Mouse (Mus musculus): ENCODE data around the gene Glis3. TPM values are rescaled to one million over a fixed set of nuclear protein-coding genes. Genes with fewer than 3 reads are reported as not detected.

The Glis3 gene
- total RNA-seq, 2 experiments from 2014 or later = 0.38 to 0.43 TPM

- ATAC-seq (replicated peaks; ENCODE audit: low FRiP score, poor library complexity, severe bottlenecking) = no peak
Measured at GRCm38 (mm10) chr19:28608277-28608676, 71.6 kb downstream of the Glis3 start.

- ATAC-seq (replicated peaks; ENCODE audit: low FRiP score, poor library complexity, severe bottlenecking) = no peak
Measured at GRCm38 (mm10) chr19:28600866-28601265, 79.0 kb downstream of the Glis3 start.

DNA sequence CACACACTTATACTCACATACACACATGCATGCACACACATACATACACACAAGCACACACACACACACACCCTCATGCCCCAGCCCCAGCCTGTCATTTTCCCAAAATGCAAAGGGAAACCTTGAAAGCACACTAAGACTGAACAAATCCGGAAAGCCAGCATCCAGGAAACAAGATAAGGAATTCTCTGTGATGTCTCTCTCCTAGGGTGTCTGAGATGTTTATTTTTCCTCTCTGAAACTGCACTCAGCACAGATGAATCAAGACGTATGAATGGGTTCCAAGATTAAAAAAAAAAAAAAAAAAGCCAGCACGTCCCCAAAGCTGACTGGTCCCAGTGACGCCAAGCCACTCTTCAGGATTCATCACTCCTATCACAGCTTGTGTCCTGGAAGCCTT lies 85.7 kb downstream of the Glis3 start:
- no peak for ATAC-seq (replicated peaks; ENCODE audit: low FRiP score, poor library complexity, severe bottlenecking)

DNA sequence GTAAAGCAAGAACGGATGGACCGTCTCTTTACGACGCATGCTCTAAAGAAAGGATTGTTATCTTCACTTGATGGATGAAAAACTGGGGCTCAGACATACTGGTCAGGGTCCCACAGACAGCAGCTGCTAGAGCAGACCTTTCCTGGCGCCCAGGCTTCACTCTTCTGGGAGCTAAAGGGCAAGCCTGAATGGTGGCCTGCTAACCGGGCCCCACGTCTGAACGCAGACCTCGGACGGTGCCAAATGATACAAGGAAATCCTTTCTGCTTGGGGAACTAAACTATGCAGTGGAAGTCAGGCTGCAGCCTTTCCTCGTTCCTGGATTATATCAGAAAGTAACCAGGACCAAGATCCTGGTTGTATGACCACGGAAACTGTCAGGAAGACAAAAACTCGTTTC lies 86.9 kb downstream of the Glis3 start:
- ATAC-seq (replicated peaks; ENCODE audit: low FRiP score, poor library complexity, severe bottlenecking) = no peak

- no peak for ATAC-seq (replicated peaks; ENCODE audit: low FRiP score, poor library complexity, severe bottlenecking)
Measured at GRCm38 (mm10) chr19:28591736-28592477, 88.0 kb downstream of the Glis3 start.

DNA sequence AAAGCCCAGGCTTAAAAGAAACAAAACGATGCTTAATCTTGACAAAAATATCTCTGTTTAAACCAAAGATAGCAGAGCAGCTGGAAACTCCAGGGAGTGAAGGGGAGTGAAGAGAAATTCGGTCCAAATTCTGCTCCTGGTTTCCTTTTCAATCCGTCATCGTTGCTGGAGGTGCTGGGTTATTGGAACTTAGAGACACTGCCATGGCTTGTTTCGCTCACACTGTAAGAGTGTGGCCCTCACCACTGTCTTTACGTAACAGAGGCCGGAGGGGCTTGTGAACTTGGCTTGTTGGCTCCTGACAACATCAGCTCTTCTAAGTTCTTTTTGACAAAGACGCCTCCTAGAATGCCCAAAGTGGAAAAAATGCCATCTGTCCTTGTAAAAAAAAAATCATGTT lies 99.4 kb downstream of the Glis3 start:
- ATAC-seq (replicated peaks; ENCODE audit: low FRiP score, poor library complexity, severe bottlenecking) = no peak

GRCm38 (mm10) chr19:28579724-28580375 lies 100.0 kb downstream of the Glis3 start:
- no peak for ATAC-seq (replicated peaks; ENCODE audit: low FRiP score, poor library complexity, severe bottlenecking)

GRCm38 (mm10) chr19:28577023-28577422 lies 102.9 kb downstream of the Glis3 start:
- ATAC-seq (replicated peaks; ENCODE audit: low FRiP score, poor library complexity, severe bottlenecking) = no peak

- no peak for ATAC-seq (replicated peaks; ENCODE audit: low FRiP score, poor library complexity, severe bottlenecking)
Measured at GRCm38 (mm10) chr19:28576619-28577018, 103.3 kb downstream of the Glis3 start.

GRCm38 (mm10) chr19:28573641-28574040 lies 106.2 kb downstream of the Glis3 start:
- no peak for ATAC-seq (replicated peaks; ENCODE audit: low FRiP score, poor library complexity, severe bottlenecking)

DNA sequence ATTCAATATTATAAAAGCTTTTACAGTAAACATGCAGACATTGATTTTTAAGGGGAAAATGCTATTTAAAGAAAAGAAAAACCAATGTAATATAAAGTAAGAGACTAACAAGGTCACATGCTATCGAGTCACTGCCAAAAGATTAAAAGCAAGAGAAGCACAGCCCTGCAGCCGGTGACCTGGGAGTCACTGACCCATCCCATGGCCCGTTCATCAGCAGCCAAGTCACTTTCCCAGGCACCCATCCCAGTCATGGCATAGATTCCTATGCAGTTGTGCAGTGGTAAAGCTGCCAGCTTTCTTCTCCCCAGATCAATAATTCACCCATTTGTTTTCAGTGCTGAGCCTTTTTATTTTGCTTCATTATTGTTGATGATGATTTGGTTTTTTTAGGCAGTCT lies 110.0 kb downstream of the Glis3 start:
- no peak for ATAC-seq (replicated peaks; ENCODE audit: low FRiP score, poor library complexity, severe bottlenecking)

GRCm38 (mm10) chr19:28567100-28567499 lies 112.8 kb downstream of the Glis3 start:
- no peak for ATAC-seq (replicated peaks; ENCODE audit: low FRiP score, poor library complexity, severe bottlenecking)

- ATAC-seq (replicated peaks; ENCODE audit: low FRiP score, poor library complexity, severe bottlenecking) = no peak
Measured at GRCm38 (mm10) chr19:28566554-28566953, 113.3 kb downstream of the Glis3 start.

DNA sequence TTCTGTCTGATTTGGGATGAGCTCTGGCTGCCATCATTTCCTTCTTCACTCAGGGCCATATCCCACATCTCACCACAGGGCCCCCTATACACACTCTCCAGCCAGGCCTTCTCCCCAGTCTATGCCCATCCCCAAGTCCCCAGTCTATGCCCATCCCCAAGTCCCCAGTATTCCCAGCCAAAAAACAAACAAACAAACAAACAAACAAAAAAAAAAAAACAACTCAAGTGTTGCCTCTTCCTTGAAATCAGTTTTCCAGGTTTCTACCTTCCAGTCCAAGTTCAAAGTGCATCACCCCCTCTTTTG lies 118.2 kb downstream of the Glis3 start:
- no peak for ATAC-seq (replicated peaks; ENCODE audit: low FRiP score, poor library complexity, severe bottlenecking)

DNA sequence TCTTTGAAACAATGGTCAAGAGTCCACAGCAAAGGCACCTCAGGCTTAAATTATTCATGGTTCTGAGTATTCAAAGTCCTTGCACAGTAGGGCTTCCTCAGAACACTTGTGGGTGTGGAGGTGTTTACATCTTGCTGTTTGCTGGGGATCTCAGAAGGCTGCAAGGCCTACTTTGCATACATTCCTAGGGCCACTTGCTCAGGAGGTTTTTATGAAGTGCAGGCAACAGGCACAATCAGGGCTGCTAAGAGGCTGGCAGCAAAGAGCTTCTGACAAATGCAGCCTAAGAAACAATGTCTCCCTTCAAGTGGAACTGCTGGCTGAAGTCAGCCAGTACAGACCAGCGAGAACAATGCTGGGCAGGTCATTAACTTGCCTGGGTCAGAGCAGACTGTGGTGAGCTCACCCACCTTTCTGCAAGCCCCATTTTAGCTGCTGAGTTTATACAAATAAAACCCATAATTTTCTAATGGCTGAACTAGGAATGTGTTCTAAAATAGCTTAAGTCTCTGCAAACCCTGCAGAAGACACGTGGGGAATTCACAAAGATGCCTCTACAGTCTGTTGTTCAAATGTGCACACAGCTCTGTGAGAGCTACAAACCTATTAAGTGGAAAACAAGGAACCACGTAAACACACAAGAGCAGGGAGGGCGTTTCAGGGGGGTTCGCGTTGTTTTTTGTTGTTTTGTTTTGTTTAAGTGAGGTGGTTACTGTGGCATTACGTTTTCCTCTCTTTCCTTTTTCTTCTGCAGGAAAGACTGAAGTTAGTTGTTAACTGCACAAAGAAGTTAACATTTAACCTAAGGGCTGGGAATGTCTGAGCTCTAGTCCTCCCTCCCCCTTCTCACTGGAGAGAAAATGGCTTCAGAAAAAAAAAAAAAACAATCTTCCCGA lies 118.8 kb downstream of the Glis3 start:
- no peak for ATAC-seq (replicated peaks; ENCODE audit: low FRiP score, poor library complexity, severe bottlenecking)

DNA sequence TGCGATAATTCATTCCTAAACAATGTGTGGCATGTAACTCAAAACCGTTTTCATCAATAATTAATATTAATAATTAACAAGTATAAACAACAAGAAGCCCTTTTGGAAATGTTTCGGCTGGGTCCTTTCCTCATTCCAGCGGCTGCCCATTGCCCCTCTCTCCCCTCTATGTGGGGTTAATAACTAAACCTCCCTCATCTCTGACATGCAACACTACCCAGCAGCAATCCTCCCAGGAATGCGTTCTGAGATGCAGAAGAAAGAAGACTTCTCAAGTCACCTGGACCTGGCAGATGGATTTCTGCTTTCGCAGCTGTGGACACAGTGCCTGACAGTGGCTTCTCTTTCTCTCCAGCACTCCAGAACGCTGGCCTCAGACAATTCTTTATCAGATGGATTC lies 120.0 kb downstream of the Glis3 start:
- no peak for ATAC-seq (replicated peaks; ENCODE audit: low FRiP score, poor library complexity, severe bottlenecking)

- ATAC-seq (replicated peaks; ENCODE audit: low FRiP score, poor library complexity, severe bottlenecking) = no peak
Measured at GRCm38 (mm10) chr19:28559400-28559799, 120.5 kb downstream of the Glis3 start.

DNA sequence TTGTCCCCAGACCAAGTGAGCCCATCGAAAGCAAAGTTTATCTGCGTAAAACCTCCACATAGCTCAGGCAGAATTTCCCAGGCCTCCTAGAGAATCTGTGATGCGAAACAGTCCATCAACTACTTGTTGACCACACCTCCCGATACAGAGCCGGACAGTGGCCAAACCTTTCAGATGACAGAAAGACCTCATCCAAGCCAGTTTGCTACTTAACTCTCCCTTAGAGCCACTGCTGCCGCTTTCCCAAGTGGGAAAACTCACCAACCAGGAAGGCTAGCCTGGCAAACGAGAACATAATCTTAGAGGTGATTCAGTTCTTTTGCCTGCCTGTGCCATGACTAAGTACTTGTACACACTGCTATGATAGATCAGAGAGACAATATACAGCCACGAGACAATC lies 121.2 kb downstream of the Glis3 start:
- ATAC-seq (replicated peaks; ENCODE audit: low FRiP score, poor library complexity, severe bottlenecking) = no peak

- no peak for ATAC-seq (replicated peaks; ENCODE audit: low FRiP score, poor library complexity, severe bottlenecking)
Measured at GRCm38 (mm10) chr19:28557559-28558328, 122.1 kb downstream of the Glis3 start.

Measured in erythroblast, adult 5-6 weeks (primary cell).